Mouse (Mus musculus): ENCODE results near the gene 1700047I17Rik2.
"Not testable (repeated sequence)": the region's sequence is repeated elsewhere in the genome, so short reads cannot be mapped to it uniquely, and the experiment has no call there.

Gene 1700047I17Rik2

GRCm38 (mm10) chr12:55199306-55199705 is at the start of gene 1700047I17Rik2:
Gene 1700047I17Rik2, plus strand, starts transcription at chr12:55199592.
- not testable (repeated sequence) for DNase-seq (ENCODE audit: low spot score)

- not testable (repeated sequence) for DNase-seq (ENCODE audit: low spot score)
Observed at GRCm38 (mm10) chr12:55154559-55155448, 44.6 kb upstream of the 1700047I17Rik2 start, which contains the start of gene Srp54b. Gene Srp54b, plus strand, starts transcription at chr12:55155104.

GRCm38 (mm10) chr12:55155449-55155783 is 44.0 kb upstream of the 1700047I17Rik2 start:
- DNase-seq (ENCODE audit: low spot score) = not testable (repeated sequence)

- DNase-seq (ENCODE audit: low spot score) = not testable (repeated sequence)
Observed at GRCm38 (mm10) chr12:55167034-55167557, 32.3 kb upstream of the 1700047I17Rik2 start.

- not testable (repeated sequence) for DNase-seq (ENCODE audit: low spot score)
Observed at GRCm38 (mm10) chr12:55187686-55188085, 11.7 kb upstream of the 1700047I17Rik2 start.

- not testable (repeated sequence) for DNase-seq (ENCODE audit: low spot score)
Observed at GRCm38 (mm10) chr12:55189127-55189526, 10.3 kb upstream of the 1700047I17Rik2 start.

GRCm38 (mm10) chr12:55199799-55200198 is 407 bp downstream of the 1700047I17Rik2 start:
- DNase-seq (ENCODE audit: low spot score) = not testable (repeated sequence)

- DNase-seq (ENCODE audit: low spot score) = not testable (repeated sequence)
Observed at GRCm38 (mm10) chr12:55212944-55213343, 13.6 kb downstream of the 1700047I17Rik2 start.

- not testable (repeated sequence) for DNase-seq (ENCODE audit: low spot score)
Observed at GRCm38 (mm10) chr12:55229626-55230519, 30.5 kb downstream of the 1700047I17Rik2 start, which contains the start of gene Srp54c. Gene Srp54c, plus strand, starts transcription at chr12:55230168.

- DNase-seq (ENCODE audit: low spot score) = not testable (repeated sequence)
Observed at GRCm38 (mm10) chr12:55230520-55230861, 31.1 kb downstream of the 1700047I17Rik2 start.

GRCm38 (mm10) chr12:55242243-55242642 is 42.9 kb downstream of the 1700047I17Rik2 start:
- not testable (repeated sequence) for DNase-seq (ENCODE audit: low spot score)

GRCm38 (mm10) chr12:55261950-55262349 is 62.6 kb downstream of the 1700047I17Rik2 start:
- DNase-seq (ENCODE audit: low spot score) = not testable (repeated sequence)

- not testable (repeated sequence) for DNase-seq (ENCODE audit: low spot score)
Observed at GRCm38 (mm10) chr12:55263385-55263784, 64.0 kb downstream of the 1700047I17Rik2 start.

Data from ovary, postnatal 10 days (tissue).